Mouse (Mus musculus): ENCODE data around the gene Vmn1r194. TPM values are rescaled to one million over a fixed set of nuclear protein-coding genes. Genes with fewer than 3 reads are reported as not detected.

The Vmn1r194 gene
- not detected in 2 replicates for total RNA-seq (2023)

DNA sequence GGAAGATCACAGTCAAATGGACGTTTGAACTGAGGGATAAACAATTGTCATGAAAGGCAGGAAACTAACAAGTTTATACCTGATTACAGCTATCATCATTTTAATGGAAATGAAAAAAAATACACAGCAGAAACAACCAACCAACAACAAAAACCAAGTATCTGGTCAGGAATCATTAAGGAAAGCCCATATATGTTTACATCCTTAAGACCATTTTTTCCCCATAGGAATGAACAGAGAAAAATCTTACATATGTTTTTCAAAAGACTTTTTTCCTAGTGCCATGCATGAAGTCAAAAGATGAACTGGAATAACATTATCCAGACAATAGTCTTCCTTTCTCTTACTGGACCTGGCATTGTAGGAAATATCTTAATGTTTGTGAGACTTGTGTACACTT, at the start of gene Vmn1r194:
TSS of gene Vmn1r194 (plus strand) at position 301 of the 400 bp plus-strand sequence.

DNA sequence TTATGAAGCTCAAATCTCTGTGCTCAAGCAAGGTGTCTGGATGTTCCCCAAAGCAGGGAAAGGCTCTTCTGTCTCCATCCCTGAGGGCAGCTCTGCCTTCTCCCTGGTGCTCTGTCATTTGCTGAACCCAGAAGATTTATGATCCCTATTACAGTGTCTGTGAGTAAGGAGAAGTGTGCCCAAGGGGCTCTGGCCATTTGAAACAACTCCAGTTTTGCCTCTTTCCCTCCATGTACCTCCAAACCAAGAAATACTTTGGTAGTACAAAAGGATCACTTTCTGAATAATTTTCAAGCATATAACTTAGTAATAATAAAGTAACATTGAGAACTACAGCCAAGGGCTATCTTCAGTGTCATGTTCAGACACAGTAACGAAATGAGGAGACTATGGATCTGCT, 21.0 kb upstream of the Vmn1r194 start, which contains the start of gene Vmn1r193:
TSS of gene Vmn1r193 (minus strand) at position 101 of the 400 bp plus-strand sequence.

GRCm38 (mm10) chr13:22270222-22270621, 26.2 kb downstream of the Vmn1r194 start, which contains the start of gene Vmn1r195:
Gene Vmn1r195, plus strand, starts transcription at chr13:22270522.

DNA sequence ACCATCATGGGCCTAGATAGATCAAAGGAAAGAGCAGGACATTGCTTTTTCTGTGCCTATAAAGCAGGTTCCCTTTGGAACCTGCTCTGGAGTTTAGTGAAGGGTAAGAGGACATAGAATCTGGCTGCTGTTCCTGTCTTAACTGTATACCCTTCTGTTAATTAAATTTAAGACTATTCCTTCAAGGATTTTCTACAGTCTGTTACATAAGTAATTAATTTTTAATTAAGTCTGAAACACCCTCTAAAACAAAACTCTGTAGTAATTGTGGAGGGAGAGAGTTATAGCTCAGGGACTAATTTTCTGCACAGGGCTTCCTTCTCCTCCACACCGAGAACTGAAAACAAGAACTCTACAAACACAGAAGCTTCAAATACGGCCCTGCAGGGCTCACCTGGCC, 45.6 kb downstream of the Vmn1r194 start, which contains the start of gene Vmn1r196:
TSS of gene Vmn1r196 (plus strand) at position 301 of the 400 bp plus-strand sequence.

Other genes starting within 250 kb of the Vmn1r194 start
- 1.2 and 3.2 TPM in 2 replicates for gene Prss16, start 234.5 kb upstream of the Vmn1r194 start, total RNA-seq (2023)
- gene Hist1h2ah, start 208.6 kb upstream of the Vmn1r194 start, total RNA-seq (2023), result 251 and 417 TPM in 2 replicates
- gene Hist1h2bk, start 208.3 kb upstream of the Vmn1r194 start, total RNA-seq (2023), result 727 and 900 TPM in 2 replicates
- 223 and 313 TPM in 2 replicates for gene Hist1h4i, start 202.9 kb upstream of the Vmn1r194 start, total RNA-seq (2023)
- gene Hist1h2ag, start 201.3 kb upstream of the Vmn1r194 start, total RNA-seq (2023), result 410 and 722 TPM in 2 replicates
- gene Hist1h2bj, start 201.0 kb upstream of the Vmn1r194 start, total RNA-seq (2023), result 470 and 634 TPM in 2 replicates
- not detected in 2 replicates for gene Vmn1r188, start 159.8 kb upstream of the Vmn1r194 start, total RNA-seq (2023)
- not detected in 2 replicates for gene Vmn1r189, start 138.4 kb upstream of the Vmn1r194 start, total RNA-seq (2023)
- not detected in 2 replicates for gene Vmn1r191, start 60.2 kb upstream of the Vmn1r194 start, total RNA-seq (2023)
- gene Vmn1r192, start 53.1 kb upstream of the Vmn1r194 start, total RNA-seq (2023), result not detected in 2 replicates
- not detected in 2 replicates for gene Vmn1r193, start 21.1 kb upstream of the Vmn1r194 start, total RNA-seq (2023)
- not detected in 2 replicates for gene Vmn1r195, start 26.3 kb downstream of the Vmn1r194 start, total RNA-seq (2023)
- not detected in 2 replicates for gene Vmn1r196, start 45.7 kb downstream of the Vmn1r194 start, total RNA-seq (2023)
- gene Vmn1r197, start 80.4 kb downstream of the Vmn1r194 start, total RNA-seq (2023), result not detected in 2 replicates
- gene Vmn1r198, start 106.1 kb downstream of the Vmn1r194 start, total RNA-seq (2023), result not detected in 2 replicates
- not detected in 2 replicates for gene Vmn1r199, start 135.6 kb downstream of the Vmn1r194 start, total RNA-seq (2023)
- gene Vmn1r200, start 146.2 kb downstream of the Vmn1r194 start, total RNA-seq (2023), result not detected in 2 replicates
- not detected in 2 replicates for gene Vmn1r201, start 227.7 kb downstream of the Vmn1r194 start, total RNA-seq (2023)

Data from neutrophil, adult 65 days (primary cell).